Mouse (Mus musculus) liver, embryonic 15.5 days (tissue): ENCODE measurements around the gene Dgcr8. TPM values are rescaled to one million over a fixed set of nuclear protein-coding genes. Genes with fewer than 3 reads are reported as not detected.

Experiments
- ATAC-seq: fragments of 200-750 bp; cut with Nextera tagmentation; 2 replicates; pipeline ENCODE4 v1.8.0; 2017; ENCODE audit warnings: moderate number of reproducible peaks, mild to moderate bottlenecking, moderate library complexity; ENCODE audit not compliant: insufficient read depth
- H3K27ac ChIP-seq: fragments of 300-500 bp; sonication (generic); replicated peaks from 2 replicates; pipeline ENCODE4 v1.5.1; 2015; ENCODE audit warnings: mild to moderate bottlenecking, inconsistent platforms
- H3K27me3 ChIP-seq: fragments of 300-500 bp; sonication (generic); 2 replicates; pipeline ENCODE4 v1.6.1; 2015; ENCODE audit warnings: mild to moderate bottlenecking, inconsistent platforms
- H3K36me3 ChIP-seq: fragments of 300-500 bp; sonication (generic); replicated peaks from 2 replicates; pipeline ENCODE4 v1.6.1; 2015; ENCODE audit warnings: moderate library complexity, mild to moderate bottlenecking, inconsistent platforms
- H3K4me1 ChIP-seq: fragments of 300-500 bp; sonication (generic); replicated peaks from 2 replicates; pipeline ENCODE4 v1.6.1; 2015; ENCODE audit warnings: inconsistent platforms
- H3K4me2 ChIP-seq: fragments of 300-500 bp; sonication (generic); 2 replicates; pipeline ENCODE4 v1.6.1; 2015; ENCODE audit warnings: moderate library complexity, mild to moderate bottlenecking, inconsistent platforms
- H3K4me3 ChIP-seq: fragments of 300-500 bp; sonication (generic); replicated peaks from 2 replicates; pipeline ENCODE4 v1.5.1; 2015; ENCODE audit warnings: mild to moderate bottlenecking, inconsistent platforms
- H3K9ac ChIP-seq: fragments of 300-500 bp; sonication (generic); 2 replicates; pipeline ENCODE4 v1.6.1; 2015; ENCODE audit warnings: moderate library complexity, mild to moderate bottlenecking, inconsistent platforms
- H3K9me3 ChIP-seq: fragments of 300-500 bp; sonication (generic); replicated peaks from 2 replicates; pipeline ENCODE4 v1.6.1; 2016; ENCODE audit warnings: inconsistent platforms
- WGBS: fragments of 180-500 bp; shearing (Covaris S2); methylation state at CpG from one replicate; pipeline ENCODE4 v1.1.7; 2015; ENCODE audit warnings: mixed read lengths; ENCODE audit not compliant: insufficient replicate concordance; 5-methylcytosine and 5-hydroxymethylcytosine counted together
- polyA plus RNA-seq: library from polyadenylated mRNA; unstranded; fragments of >200 nt; fragmentation: Nextera tagmentation; extraction: Ambion mirVana; gene quantifications from 2 replicates; pipeline ENCODE4 v1.2.1, GENCODE M21; 2015

Dgcr8 gene
- polyA plus RNA-seq, 1 experiment from 2014 or later: 11.2 TPM

- peaks cover 71% of the 10 kb centered on the region for H3K36me3 ChIP-seq
- H3K27me3 ChIP-seq: no peaks in the 10 kb centered on the region
- ATAC-seq: peak; percentile 13
- H3K4me2 ChIP-seq: peak overlapping the region; percentile 91
- H3K4me3 ChIP-seq: peak overlapping the region; percentile 81
- peak overlapping the region; percentile 88 for H3K27ac ChIP-seq
- H3K9me3 ChIP-seq: no peaks in the 10 kb centered on the region
- 1% methylated on average over 27 of the region's 27 CpGs for WGBS
- H3K4me1 ChIP-seq: peaks cover 64% of the 10 kb centered on the region
- H3K9ac ChIP-seq: peak overlapping the region; percentile 84
Observed at GRCm38 (mm10) chr16:18249364-18249967, 39.6 kb downstream of the Dgcr8 start.

- WGBS: under 1% methylated on average over 102 of the region's 102 CpGs
- ATAC-seq: peak; percentile 92
- H3K36me3 ChIP-seq: peaks cover 71% of the 10 kb centered on the region
- peak within 1 kb of the TSS; percentile 88 for H3K27ac ChIP-seq
- no peaks in the 10 kb centered on the region for H3K27me3 ChIP-seq
- H3K4me3 ChIP-seq: peak within 1 kb of the TSS; percentile 81
- peaks cover 56% of the 10 kb centered on the region for H3K4me1 ChIP-seq
- peak within 1 kb of the TSS; percentile 84 for H3K9ac ChIP-seq
- H3K4me2 ChIP-seq: peak within 1 kb of the TSS; percentile 91
- no peaks in the 10 kb centered on the region for H3K9me3 ChIP-seq
Observed at GRCm38 (mm10) chr16:18248433-18249363, 40.3 kb downstream of the Dgcr8 start, which contains the start of the genes Trmt2a and Ranbp1. Gene Trmt2a (plus strand): TSS chr16:18248679. Gene Ranbp1 (minus strand): TSS chr16:18248732.

- H3K9ac ChIP-seq: peak overlapping the region; percentile 84
- no peak for ATAC-seq
- peaks cover 71% of the 10 kb centered on the region for H3K36me3 ChIP-seq
- WGBS: under 1% methylated on average over 33 of the region's 33 CpGs
- H3K9me3 ChIP-seq: no peaks in the 10 kb centered on the region
- peak overlapping the region; percentile 88 for H3K27ac ChIP-seq
- H3K4me3 ChIP-seq: peak overlapping the region; percentile 81
- H3K27me3 ChIP-seq: no peaks in the 10 kb centered on the region
- peak overlapping the region; percentile 91 for H3K4me2 ChIP-seq
- H3K4me1 ChIP-seq: peaks cover 56% of the 10 kb centered on the region
Observed at GRCm38 (mm10) chr16:18247521-18248399, 41.3 kb downstream of the Dgcr8 start.

- no peak overlapping the region for H3K4me3 ChIP-seq
- no peak for ATAC-seq
- 77% methylated on average over 10 of the region's 10 CpGs for WGBS
- peaks cover 16% of the 10 kb centered on the region for H3K4me1 ChIP-seq
- H3K9ac ChIP-seq: no peak overlapping the region
- H3K27ac ChIP-seq: no peak overlapping the region
- no peak overlapping the region for H3K4me2 ChIP-seq
- no peaks in the 10 kb centered on the region for H3K9me3 ChIP-seq
- H3K36me3 ChIP-seq: peaks cover 87% of the 10 kb centered on the region
- H3K27me3 ChIP-seq: peaks cover 2% of the 10 kb centered on the region
Observed at GRCm38 (mm10) chr16:18241581-18241980, 47.5 kb downstream of the Dgcr8 start.

GRCm38 (mm10) chr16:18236676-18237501 lies 52.2 kb downstream of the Dgcr8 start:
- Histone ChIP-seq H3K27ac (no peak overlapping the region), H3K4me2 (0 out of 2 replicates have a peak overlapping the region, but pooled peaks have one; percentile 0), H3K4me1 (peaks cover 33% of the 10 kb centered on the region), H3K9ac (no peak overlapping the region), H3K27me3 (peaks cover 39% of the 10 kb centered on the region), H3K4me3 (no peak overlapping the region), H3K36me3 (peaks cover 41% of the 10 kb centered on the region), H3K9me3 (no peaks in the 10 kb centered on the region)
- no peak for ATAC-seq
- WGBS: 66% methylated on average over 7 of the region's 7 CpGs

GRCm38 (mm10) chr16:18235389-18236065 lies 53.5 kb downstream of the Dgcr8 start:
- 11% methylated on average over 19 of the region's 19 CpGs for WGBS
- peak overlapping the region; percentile 45 for H3K9ac ChIP-seq
- peak overlapping the region; percentile 6; the same call in 1 of the 2 replicates for H3K27ac ChIP-seq

GRCm38 (mm10) chr16:18234671-18235388 lies 54.2 kb downstream of the Dgcr8 start, which contains the start of gene Zdhhc8:
Gene Zdhhc8 (minus strand): TSS chr16:18235136.
- under 1% methylated on average over 79 of the region's 79 CpGs for WGBS
- Histone ChIP-seq H3K4me2 (peak within 1 kb of the TSS; percentile 71), H3K9me3 (no peaks in the 10 kb centered on the region), H3K36me3 (peaks cover 20% of the 10 kb centered on the region), H3K9ac (peak within 1 kb of the TSS; percentile 45), H3K4me3 (peak within 1 kb of the TSS; percentile 64), H3K27ac (peak within 1 kb of the TSS; percentile 6; the same call in 1 of the 2 replicates), H3K4me1 (peaks cover 37% of the 10 kb centered on the region), H3K27me3 (peaks cover 39% of the 10 kb centered on the region)
- peak; percentile 49 for ATAC-seq

More at GRCm38 (mm10) chr16:18235389-18236065, 53.5 kb downstream of the Dgcr8 start:
- Histone ChIP-seq H3K9me3 (no peaks in the 10 kb centered on the region), H3K27me3 (peaks cover 39% of the 10 kb centered on the region), H3K4me2 (peak overlapping the region; percentile 71), H3K36me3 (peaks cover 27% of the 10 kb centered on the region), H3K4me3 (peak overlapping the region; percentile 64), H3K4me1 (peaks cover 35% of the 10 kb centered on the region)
- ATAC-seq: peak; percentile 40

GRCm38 (mm10) chr16:18233919-18234670 lies 55.0 kb downstream of the Dgcr8 start:
- H3K4me3 ChIP-seq: peak overlapping the region; percentile 64
- ATAC-seq: no peak
- peak overlapping the region; percentile 71 for H3K4me2 ChIP-seq
- 20% methylated on average over 13 of the region's 13 CpGs for WGBS
- H3K9ac ChIP-seq: peak overlapping the region; percentile 45
- peaks cover 39% of the 10 kb centered on the region for H3K27me3 ChIP-seq
- H3K36me3 ChIP-seq: peaks cover 14% of the 10 kb centered on the region
- H3K9me3 ChIP-seq: no peaks in the 10 kb centered on the region
- peaks cover 41% of the 10 kb centered on the region for H3K4me1 ChIP-seq
- H3K27ac ChIP-seq: no peak overlapping the region
